Mouse (Mus musculus) lung, embryonic 15.5 days (tissue): Measurements from ENCODE around the gene Ctse. TPM values are rescaled to one million over a fixed set of nuclear protein-coding genes. Genes with fewer than 3 reads are reported as not detected.

Experiments used
- ATAC-seq: fragments of 200-750 bp; cut with Nextera tagmentation; 2 replicates; pipeline ENCODE4 v1.8.0; 2017; ENCODE audit warnings: moderate number of reproducible peaks, borderline replicate concordance; ENCODE audit not compliant: low FRiP score, low TSS enrichment; ENCODE audit errors: extremely low read depth
- H3K27ac ChIP-seq: fragments of 300-500 bp; sonication (generic); 2 replicates; pipeline ENCODE4 v1.5.1; 2015; ENCODE audit warnings: moderate library complexity, mild to moderate bottlenecking, inconsistent platforms
- H3K27me3 ChIP-seq: fragments of 300-500 bp; sonication (generic); 2 replicates; pipeline ENCODE4 v1.6.1; 2015; ENCODE audit warnings: inconsistent platforms
- H3K36me3 ChIP-seq: fragments of 300-500 bp; sonication (generic); 2 replicates; pipeline ENCODE4 v1.6.1; 2015; ENCODE audit warnings: inconsistent platforms
- H3K4me1 ChIP-seq: fragments of 300-500 bp; sonication (generic); 2 replicates; pipeline ENCODE4 v1.6.1; 2015; ENCODE audit warnings: inconsistent platforms
- H3K4me2 ChIP-seq: fragments of 300-500 bp; sonication (generic); 2 replicates; pipeline ENCODE4 v1.6.1; 2015; ENCODE audit warnings: inconsistent platforms, mild to moderate bottlenecking, moderate library complexity
- H3K4me3 ChIP-seq: fragments of 300-500 bp; sonication (generic); 2 replicates; pipeline ENCODE4 v1.5.1; 2015; ENCODE audit warnings: mild to moderate bottlenecking, inconsistent platforms
- H3K9ac ChIP-seq: fragments of 300-500 bp; sonication (generic); 2 replicates; pipeline ENCODE4 v1.6.1; 2015; ENCODE audit warnings: inconsistent platforms
- H3K9me3 ChIP-seq: fragments of 300-500 bp; sonication (generic); 2 replicates; pipeline ENCODE4 v1.6.1; 2016; ENCODE audit warnings: inconsistent platforms
- WGBS: fragments of 180-500 bp; shearing (Covaris S2); methylation state at CpG from one replicate; pipeline ENCODE4 v1.1.7; 2015; 5-methylcytosine and 5-hydroxymethylcytosine counted together
- polyA plus RNA-seq: library from polyadenylated mRNA; unstranded; fragments of >200 nt; fragmentation: Nextera tagmentation; extraction: Ambion mirVana; gene quantifications from 2 replicates; pipeline ENCODE4 v1.2.1, GENCODE M21; 2015

The Ctse gene
- polyA plus RNA-seq, 1 experiment from 2014 or later: 0.80 TPM

GRCm38 (mm10) chr1:131659512-131660085 is 21.5 kb downstream of the Ctse start:
- Histone ChIP-seq H3K9me3 (no peaks in the 10 kb centered on the region), H3K4me2 (no peak overlapping the region), H3K9ac (no peak overlapping the region), H3K36me3 (no peaks in the 10 kb centered on the region), H3K4me1 (peaks cover 7% of the 10 kb centered on the region), H3K27ac (no peak overlapping the region), H3K4me3 (no peak overlapping the region), H3K27me3 (no peaks in the 10 kb centered on the region)
- ATAC-seq: no peak
- WGBS: 73% methylated on average over 5 of the region's 5 CpGs

DNA sequence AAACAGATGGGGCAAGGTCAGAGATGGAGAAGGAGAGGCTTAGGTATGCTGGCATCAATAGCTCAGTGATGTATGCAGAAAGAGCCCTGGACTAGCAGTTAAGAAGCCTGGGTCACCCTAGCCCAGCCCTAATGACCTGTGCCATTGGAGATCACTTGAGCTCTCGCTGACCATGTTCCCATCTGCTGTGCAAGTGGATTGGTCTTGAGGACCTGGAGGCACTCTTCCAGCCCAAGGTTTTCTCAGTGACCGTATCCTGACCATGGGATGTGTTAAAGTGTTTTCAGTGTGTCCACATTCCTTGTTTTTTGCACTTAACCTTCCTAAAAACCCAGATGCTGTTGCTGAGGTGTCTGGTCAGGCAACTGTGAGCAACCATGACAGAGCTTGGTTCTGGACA is 22.2 kb downstream of the Ctse start:
- WGBS: 76% methylated on average over 2 of the region's 2 CpGs
- H3K4me1 ChIP-seq: peaks cover 7% of the 10 kb centered on the region
- no peaks in the 10 kb centered on the region for H3K27me3 ChIP-seq
- no peaks in the 10 kb centered on the region for H3K36me3 ChIP-seq
- H3K27ac ChIP-seq: no peak overlapping the region
- H3K9me3 ChIP-seq: no peaks in the 10 kb centered on the region
- no peak overlapping the region for H3K4me3 ChIP-seq
- no peak for ATAC-seq
- H3K9ac ChIP-seq: no peak overlapping the region
- H3K4me2 ChIP-seq: no peak overlapping the region

DNA sequence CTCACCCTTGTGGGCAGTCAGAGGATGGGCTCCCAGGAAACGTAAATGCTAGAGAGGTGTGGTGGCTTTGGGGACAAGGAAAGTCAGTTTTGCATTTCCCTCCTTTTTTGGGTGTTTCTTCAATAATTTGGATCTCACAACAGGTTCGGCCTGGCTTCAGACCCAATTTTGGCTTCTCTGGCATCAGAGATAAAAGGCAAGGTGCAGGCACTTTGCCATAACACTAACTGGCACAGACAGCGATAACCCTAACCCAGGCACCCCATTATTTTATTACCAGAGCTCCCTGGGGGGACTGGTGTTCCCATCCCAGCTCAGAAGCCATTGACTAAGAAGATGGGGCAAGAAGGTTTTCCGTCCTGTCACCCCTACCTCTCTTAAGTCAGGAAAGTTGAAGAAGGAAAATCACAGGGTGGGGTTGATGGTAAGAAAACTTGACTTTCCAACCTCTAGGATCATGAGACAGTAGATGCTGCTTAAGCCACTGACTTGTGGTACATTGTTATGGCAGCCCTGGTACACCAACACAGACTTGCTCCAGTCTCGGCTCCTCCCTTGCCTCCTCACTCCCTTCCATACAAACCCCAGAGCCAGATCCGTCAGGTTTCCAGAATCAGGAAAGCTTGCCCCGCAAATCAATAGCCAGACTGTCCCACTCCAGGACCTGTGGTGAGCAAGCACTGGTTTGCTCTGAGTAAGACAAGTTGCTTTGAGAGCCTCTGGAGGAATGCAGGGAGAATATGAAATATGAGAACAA is 22.8 kb downstream of the Ctse start:
- ATAC-seq: no peak
- Histone ChIP-seq H3K36me3 (no peaks in the 10 kb centered on the region), H3K27me3 (no peaks in the 10 kb centered on the region), H3K4me2 (no peak overlapping the region), H3K4me1 (peaks cover 7% of the 10 kb centered on the region), H3K4me3 (no peak overlapping the region), H3K27ac (no peak overlapping the region), H3K9ac (no peak overlapping the region), H3K9me3 (no peaks in the 10 kb centered on the region)
- 63% methylated on average over 7 of the region's 7 CpGs for WGBS

DNA sequence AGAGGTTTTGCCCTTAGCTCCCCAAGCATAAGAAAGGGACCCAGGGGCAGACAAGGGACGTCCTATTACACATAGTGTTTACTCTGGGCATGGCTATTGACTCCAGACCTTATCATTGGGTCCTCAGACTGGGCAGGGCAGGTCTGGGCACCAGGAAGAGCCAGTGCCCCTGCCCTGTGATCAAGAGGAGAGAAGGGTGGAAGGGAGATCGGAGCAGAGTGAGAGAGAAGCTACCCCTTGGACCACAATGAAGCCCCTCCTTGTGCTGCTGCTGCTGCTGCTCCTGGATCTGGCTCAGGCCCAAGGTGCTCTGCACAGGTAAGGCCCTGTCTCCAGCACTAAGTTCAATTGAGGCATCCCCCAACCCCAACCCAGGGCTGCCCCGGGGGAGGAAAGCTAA is 23.6 kb downstream of the Ctse start:
- ATAC-seq: no peak
- 52% methylated on average over 3 of the region's 3 CpGs for WGBS
- Histone ChIP-seq H3K27ac (no peak overlapping the region), H3K4me2 (no peak overlapping the region), H3K4me1 (peaks cover 7% of the 10 kb centered on the region), H3K27me3 (no peaks in the 10 kb centered on the region), H3K4me3 (no peak overlapping the region), H3K36me3 (no peaks in the 10 kb centered on the region), H3K9ac (no peak overlapping the region), H3K9me3 (no peaks in the 10 kb centered on the region)

DNA sequence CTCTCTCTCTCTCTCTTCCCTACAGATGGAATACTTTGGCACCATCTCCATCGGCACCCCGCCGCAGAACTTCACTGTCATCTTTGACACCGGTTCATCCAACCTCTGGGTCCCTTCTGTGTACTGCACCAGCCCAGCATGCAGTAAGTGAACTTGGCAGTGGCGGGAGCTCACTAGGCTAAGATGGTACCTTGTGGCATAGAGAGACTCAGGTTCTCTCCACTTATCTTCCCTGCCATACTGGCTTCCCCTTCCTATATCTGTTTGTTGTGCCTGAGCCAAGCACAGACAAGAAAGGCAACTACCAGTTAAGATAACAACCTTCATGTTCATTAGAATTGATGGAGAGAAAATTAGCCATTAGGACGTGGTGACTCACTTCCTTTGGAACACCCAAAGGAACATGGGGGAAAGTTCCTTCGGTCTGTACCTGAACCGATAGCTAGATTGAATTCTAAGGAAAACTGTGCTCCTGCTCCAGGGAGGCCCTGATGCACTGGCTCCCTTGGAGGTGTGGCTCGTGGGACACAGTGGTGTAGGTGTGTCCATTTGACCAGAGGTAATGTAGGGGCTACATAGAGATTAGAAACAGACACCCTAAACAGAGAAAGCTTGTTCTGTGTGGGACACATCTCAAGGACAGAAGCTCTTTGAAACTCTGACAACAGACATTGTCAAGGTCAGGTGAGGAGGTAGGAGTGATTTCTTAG is 25.3 kb downstream of the Ctse start:
- Histone ChIP-seq H3K9ac (no peak overlapping the region), H3K4me3 (no peak overlapping the region), H3K27me3 (no peaks in the 10 kb centered on the region), H3K27ac (no peak overlapping the region), H3K4me1 (no peaks in the 10 kb centered on the region), H3K9me3 (no peaks in the 10 kb centered on the region), H3K36me3 (no peaks in the 10 kb centered on the region), H3K4me2 (no peak overlapping the region)
- 78% methylated on average over 9 of the region's 9 CpGs for WGBS
- no peak for ATAC-seq

GRCm38 (mm10) chr1:131664136-131664535 is 26.0 kb downstream of the Ctse start:
- H3K9me3 ChIP-seq: no peaks in the 10 kb centered on the region
- WGBS: 84% methylated on average over 5 of the region's 5 CpGs
- H3K36me3 ChIP-seq: no peaks in the 10 kb centered on the region
- ATAC-seq: no peak
- no peak overlapping the region for H3K9ac ChIP-seq
- H3K4me1 ChIP-seq: no peaks in the 10 kb centered on the region
- H3K4me3 ChIP-seq: no peak overlapping the region
- H3K27me3 ChIP-seq: no peaks in the 10 kb centered on the region
- H3K4me2 ChIP-seq: no peak overlapping the region
- H3K27ac ChIP-seq: no peak overlapping the region

- H3K36me3 ChIP-seq: no peaks in the 10 kb centered on the region
- whole genome bisulfite sequencing: 76% methylated on average over 1 of the region's 1 CpGs
- H3K4me3 ChIP-seq: no peak overlapping the region
- H3K4me2 ChIP-seq: no peak overlapping the region
- H3K27me3 ChIP-seq: no peaks in the 10 kb centered on the region
- ATAC-seq: no peak
- no peak overlapping the region for H3K9ac ChIP-seq
- no peaks in the 10 kb centered on the region for H3K9me3 ChIP-seq
- H3K4me1 ChIP-seq: no peaks in the 10 kb centered on the region
- H3K27ac ChIP-seq: no peak overlapping the region
These were observed 27.8 kb downstream of the Ctse start for GRCm38 (mm10) chr1:131665886-131666285.

GRCm38 (mm10) chr1:131671113-131671512 is 33.0 kb downstream of the Ctse start:
- Histone ChIP-seq H3K4me1 (no peaks in the 10 kb centered on the region), H3K9ac (no peak overlapping the region), H3K4me2 (no peak overlapping the region), H3K27me3 (no peaks in the 10 kb centered on the region), H3K27ac (no peak overlapping the region), H3K9me3 (no peaks in the 10 kb centered on the region), H3K36me3 (no peaks in the 10 kb centered on the region), H3K4me3 (no peak overlapping the region)
- WGBS: 85% methylated on average over 8 of the region's 8 CpGs
- ATAC-seq: no peak

DNA sequence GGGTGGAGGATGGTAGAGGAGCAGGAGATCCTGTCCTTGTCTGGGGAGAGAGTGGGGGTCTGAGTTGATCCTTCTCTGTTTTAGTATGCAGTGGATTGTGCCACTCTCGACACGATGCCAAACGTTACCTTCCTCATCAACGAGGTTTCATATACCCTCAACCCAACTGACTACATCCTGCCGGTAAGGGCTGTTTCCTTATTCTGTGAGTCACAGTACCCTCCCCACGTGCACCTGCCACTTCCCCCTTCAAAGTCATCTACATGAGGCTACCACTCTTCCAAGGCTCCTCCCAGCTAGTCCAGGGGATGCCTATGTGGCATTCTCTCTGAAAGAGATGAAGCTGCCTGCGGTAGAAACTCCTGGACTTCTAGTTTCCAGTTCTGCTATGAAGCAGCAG is 34.3 kb downstream of the Ctse start:
- Histone ChIP-seq H3K27me3 (no peaks in the 10 kb centered on the region), H3K4me2 (no peak overlapping the region), H3K9ac (no peak overlapping the region), H3K4me1 (no peaks in the 10 kb centered on the region), H3K27ac (no peak overlapping the region), H3K9me3 (no peaks in the 10 kb centered on the region), H3K4me3 (no peak overlapping the region), H3K36me3 (no peaks in the 10 kb centered on the region)
- no peak for ATAC-seq
- 71% methylated on average over 7 of the region's 7 CpGs for WGBS

- WGBS: 67% methylated on average over 5 of the region's 5 CpGs
- H3K4me1 ChIP-seq: no peaks in the 10 kb centered on the region
- H3K27me3 ChIP-seq: no peaks in the 10 kb centered on the region
- no peak overlapping the region for H3K9ac ChIP-seq
- H3K36me3 ChIP-seq: no peaks in the 10 kb centered on the region
- ATAC-seq: no peak
- no peak overlapping the region for H3K27ac ChIP-seq
- no peak overlapping the region for H3K4me3 ChIP-seq
- no peaks in the 10 kb centered on the region for H3K9me3 ChIP-seq
- H3K4me2 ChIP-seq: no peak overlapping the region
These were observed 41.5 kb downstream of the Ctse start for GRCm38 (mm10) chr1:131679644-131680043.

DNA sequence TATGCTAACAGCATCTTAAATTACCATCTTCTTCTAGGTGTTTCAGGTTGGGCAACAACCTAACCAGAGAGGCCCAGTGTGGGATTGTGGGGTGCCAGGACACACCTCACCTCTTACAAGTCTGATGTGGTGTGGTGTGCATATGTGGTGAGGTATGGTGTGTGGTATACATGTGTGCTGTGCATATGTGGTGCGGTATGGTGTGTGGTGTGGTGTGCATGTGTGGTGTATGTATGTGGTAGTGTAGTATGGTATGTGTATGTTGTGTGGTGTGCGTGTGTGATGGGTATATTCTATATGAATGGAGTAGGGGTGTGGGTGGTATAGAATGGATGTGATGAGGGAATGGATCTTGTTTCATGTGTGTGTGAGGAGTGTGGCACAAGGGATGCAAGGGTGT is 49.6 kb downstream of the Ctse start:
- Histone ChIP-seq H3K9me3 (no peaks in the 10 kb centered on the region), H3K4me3 (no peak overlapping the region), H3K4me1 (no peaks in the 10 kb centered on the region), H3K4me2 (no peak overlapping the region), H3K27me3 (no peaks in the 10 kb centered on the region), H3K36me3 (no peaks in the 10 kb centered on the region), H3K27ac (no peak overlapping the region), H3K9ac (no peak overlapping the region)
- WGBS: 95% methylated on average over 2 of the region's 2 CpGs
- ATAC-seq: no peak

DNA sequence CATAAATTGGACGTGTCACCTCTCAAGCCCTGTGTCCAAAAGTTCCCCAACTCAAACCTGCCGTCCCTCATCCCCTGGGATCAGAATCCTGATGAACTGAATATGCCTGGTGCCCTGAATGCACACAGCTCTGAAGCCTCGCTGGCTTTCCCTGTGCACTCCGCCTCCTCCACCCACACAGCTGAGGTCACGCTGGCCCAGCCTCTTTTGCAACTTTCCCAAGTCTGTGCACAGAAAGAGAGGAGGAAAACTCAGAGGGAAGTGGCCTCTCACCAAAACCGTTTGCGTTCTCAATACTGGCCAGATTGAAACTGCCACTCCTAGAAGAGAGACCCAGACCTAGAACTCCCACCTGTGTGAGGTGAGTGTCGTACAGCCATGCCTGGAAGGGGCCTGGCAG is 50.4 kb downstream of the Ctse start, which contains the start of gene Rab7b:
TSS of gene Rab7b (plus strand) at position 221 of the 400 bp plus-strand sequence.
- no peak for ATAC-seq
- Histone ChIP-seq H3K36me3 (no peaks in the 10 kb centered on the region), H3K4me3 (no peak within 1 kb of the TSS), H3K27me3 (no peaks in the 10 kb centered on the region), H3K4me1 (no peaks in the 10 kb centered on the region), H3K9ac (no peak within 1 kb of the TSS), H3K27ac (no peak within 1 kb of the TSS), H3K9me3 (no peaks in the 10 kb centered on the region), H3K4me2 (no peak within 1 kb of the TSS)
- WGBS: 43% methylated on average over 8 of the region's 8 CpGs
